Mouse (Mus musculus): ENCODE measurements around the gene Pkig. TPM values are rescaled to one million over a fixed set of nuclear protein-coding genes. Genes with fewer than 3 reads are reported as not detected.

Pkig gene
- polyA plus RNA-seq, 1 experiment from 2014 or later = 136 TPM

GRCm38 (mm10) chr2:163761402-163761801 lies 103.2 kb downstream of the Pkig start:
- no peak overlapping the region for H3K4me3 ChIP-seq (ENCODE audit: low read depth, low read length)
- no peak overlapping the region for H3K27ac ChIP-seq (ENCODE audit: low read depth, low read length)
- H3K27me3 ChIP-seq (ENCODE audit: control insufficient read depth, insufficient read depth, low read length) = no peaks in the 10 kb centered on the region
- no peak overlapping the region for H3K4me2 ChIP-seq (replicated peaks; ENCODE audit: low read depth, low read length)
- ATAC-seq (ENCODE audit: low FRiP score) (no peak), DNase-seq (ENCODE audit: low spot score) (no peak)
- H3K9me3 ChIP-seq (ENCODE audit: control insufficient read depth, low read length) = no peaks in the 10 kb centered on the region
- H3K36me3 ChIP-seq (ENCODE audit: control insufficient read depth, insufficient read depth, low read length) = no peaks in the 10 kb centered on the region
- 88% methylated on average over 7 of the region's 7 CpGs for whole genome bisulfite sequencing
- no peaks in the 10 kb centered on the region for H3K4me1 ChIP-seq (replicated peaks; ENCODE audit: control insufficient read depth, insufficient read depth, low read length)
- no peak overlapping the region for H3K9ac ChIP-seq (ENCODE audit: low read depth, low read length)

DNA sequence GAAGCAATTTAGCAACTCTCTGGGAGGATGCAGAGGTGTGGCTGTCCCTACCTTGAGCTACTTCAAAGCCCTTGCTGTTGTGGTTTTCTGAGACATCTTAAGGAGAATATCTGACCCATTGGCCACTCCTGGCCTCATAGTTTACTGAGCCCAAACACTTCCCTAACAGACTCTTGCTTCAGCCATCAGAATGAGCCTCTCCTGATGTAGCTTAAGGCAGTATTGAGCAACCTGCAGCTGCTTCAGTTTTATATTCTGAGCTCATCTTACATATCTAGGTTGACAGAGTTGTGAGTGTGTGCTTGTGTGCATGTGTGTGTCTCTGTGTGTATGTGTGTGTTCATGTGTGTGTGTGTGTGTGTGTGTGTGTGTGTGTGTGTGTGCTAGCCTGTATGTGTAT lies 108.1 kb downstream of the Pkig start:
- H3K9ac ChIP-seq (ENCODE audit: low read depth, low read length) = no peak overlapping the region
- no peaks in the 10 kb centered on the region for H3K9me3 ChIP-seq (ENCODE audit: control insufficient read depth, low read length)
- no peak overlapping the region for H3K4me3 ChIP-seq (ENCODE audit: low read depth, low read length)
- H3K4me1 ChIP-seq (replicated peaks; ENCODE audit: control insufficient read depth, insufficient read depth, low read length) = no peaks in the 10 kb centered on the region
- DNase-seq (ENCODE audit: low spot score) = no peak
- H3K36me3 ChIP-seq (ENCODE audit: control insufficient read depth, insufficient read depth, low read length) = no peaks in the 10 kb centered on the region
- H3K4me2 ChIP-seq (replicated peaks; ENCODE audit: low read depth, low read length) = no peak overlapping the region
- H3K27ac ChIP-seq (ENCODE audit: low read depth, low read length) = no peak overlapping the region
- ATAC-seq (ENCODE audit: low FRiP score) = no peak
- no peaks in the 10 kb centered on the region for H3K27me3 ChIP-seq (ENCODE audit: control insufficient read depth, insufficient read depth, low read length)

- H3K4me2 ChIP-seq (replicated peaks; ENCODE audit: low read depth, low read length) = no peak overlapping the region
- H3K27me3 ChIP-seq (ENCODE audit: control insufficient read depth, insufficient read depth, low read length) = no peaks in the 10 kb centered on the region
- no peak overlapping the region for H3K9ac ChIP-seq (ENCODE audit: low read depth, low read length)
- H3K4me1 ChIP-seq (replicated peaks; ENCODE audit: control insufficient read depth, insufficient read depth, low read length) = no peaks in the 10 kb centered on the region
- no peak overlapping the region for H3K27ac ChIP-seq (ENCODE audit: low read depth, low read length)
- H3K9me3 ChIP-seq (ENCODE audit: control insufficient read depth, low read length) = no peaks in the 10 kb centered on the region
- 79% methylated on average over 1 of the region's 1 CpGs for WGBS
- ATAC-seq (ENCODE audit: low FRiP score) (no peak), DNase-seq (ENCODE audit: low spot score) (no peak)
- no peaks in the 10 kb centered on the region for H3K36me3 ChIP-seq (ENCODE audit: control insufficient read depth, insufficient read depth, low read length)
- H3K4me3 ChIP-seq (ENCODE audit: low read depth, low read length) = no peak overlapping the region
Measured at GRCm38 (mm10) chr2:163766890-163767289, 108.7 kb downstream of the Pkig start.

DNA sequence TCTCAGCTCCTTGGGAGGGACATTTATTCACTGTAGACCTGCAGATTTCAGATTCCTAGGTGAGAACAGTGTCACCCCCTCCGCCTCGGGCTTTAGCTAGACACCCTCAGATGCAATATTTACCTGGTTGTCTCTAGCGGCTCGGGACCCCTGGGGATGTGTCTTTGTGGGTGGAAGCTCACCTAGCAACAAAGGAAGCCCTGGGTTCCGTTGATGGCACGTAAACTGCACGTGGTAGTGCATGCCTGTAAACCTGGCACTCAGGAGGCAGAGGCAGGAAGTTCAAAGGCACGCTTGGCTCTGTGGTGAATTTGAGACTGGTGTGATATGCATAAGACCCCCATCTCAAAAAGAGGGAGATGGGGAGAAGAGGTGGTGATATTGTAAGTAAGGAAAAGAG lies 112.5 kb downstream of the Pkig start:
- DNase-seq (ENCODE audit: low spot score) = no peak
- Histone ChIP-seq H3K27me3 (ENCODE audit: control insufficient read depth, insufficient read depth, low read length) (no peaks in the 10 kb centered on the region), H3K4me3 (ENCODE audit: low read depth, low read length) (no peak overlapping the region), H3K9ac (ENCODE audit: low read depth, low read length) (no peak overlapping the region), H3K27ac (ENCODE audit: low read depth, low read length) (no peak overlapping the region), H3K4me2 (replicated peaks; ENCODE audit: low read depth, low read length) (no peak overlapping the region), H3K4me1 (replicated peaks; ENCODE audit: control insufficient read depth, insufficient read depth, low read length) (no peaks in the 10 kb centered on the region), H3K9me3 (ENCODE audit: control insufficient read depth, low read length) (no peaks in the 10 kb centered on the region), H3K36me3 (ENCODE audit: control insufficient read depth, insufficient read depth, low read length) (no peaks in the 10 kb centered on the region)
- 87% methylated on average over 8 of the region's 8 CpGs for WGBS
- ATAC-seq (ENCODE audit: low FRiP score) = no peak

Other genes starting within 250 kb of the Pkig start
- gene Oser1, start 233.7 kb upstream of the Pkig start, polyA plus RNA-seq (2014; fragmentation: Nextera tagmentation; extraction: Ambion mirVana) = 88.7 and 92.1 TPM in 2 replicates
- gene Gdap1l1, start 219.9 kb upstream of the Pkig start, polyA plus RNA-seq (2014; fragmentation: Nextera tagmentation; extraction: Ambion mirVana) = 47.4 and 52.9 TPM in 2 replicates
- 8.0 and 9.0 TPM in 2 replicates for gene Fitm2, start 185.8 kb upstream of the Pkig start, polyA plus RNA-seq (2014; fragmentation: Nextera tagmentation; extraction: Ambion mirVana)
- gene R3hdml, start 166.1 kb upstream of the Pkig start, polyA plus RNA-seq (2014; fragmentation: Nextera tagmentation; extraction: Ambion mirVana) = 0.15 TPM in 1 of 2 replicates, not detected in the other
- not detected in 2 replicates for gene Hnf4a, start 151.6 kb upstream of the Pkig start, polyA plus RNA-seq (2014; fragmentation: Nextera tagmentation; extraction: Ambion mirVana)
- gene Ttpal, start 56.1 kb upstream of the Pkig start, polyA plus RNA-seq (2014; fragmentation: Nextera tagmentation; extraction: Ambion mirVana) = 40.2 and 42.2 TPM in 2 replicates
- gene Serinc3, start 13.3 kb upstream of the Pkig start, polyA plus RNA-seq (2014; fragmentation: Nextera tagmentation; extraction: Ambion mirVana) = 35.7 and 38.4 TPM in 2 replicates
- 4.7 and 6.0 TPM in 2 replicates for gene Ada, start 91.9 kb downstream of the Pkig start, polyA plus RNA-seq (2014; fragmentation: Nextera tagmentation; extraction: Ambion mirVana)
- gene Ccn5, start 162.5 kb downstream of the Pkig start, polyA plus RNA-seq (2014; fragmentation: Nextera tagmentation; extraction: Ambion mirVana) = 0.17 and 0.19 TPM in 2 replicates
- gene Kcnk15, start 195.3 kb downstream of the Pkig start, polyA plus RNA-seq (2014; fragmentation: Nextera tagmentation; extraction: Ambion mirVana) = not detected in 2 replicates